Mouse (Mus musculus): ENCODE data around the gene Olfr1320.
"Not testable (repeated sequence)": the region's sequence is repeated elsewhere in the genome, so short reads cannot be mapped to it uniquely, and the experiment has no call there.

DNA sequence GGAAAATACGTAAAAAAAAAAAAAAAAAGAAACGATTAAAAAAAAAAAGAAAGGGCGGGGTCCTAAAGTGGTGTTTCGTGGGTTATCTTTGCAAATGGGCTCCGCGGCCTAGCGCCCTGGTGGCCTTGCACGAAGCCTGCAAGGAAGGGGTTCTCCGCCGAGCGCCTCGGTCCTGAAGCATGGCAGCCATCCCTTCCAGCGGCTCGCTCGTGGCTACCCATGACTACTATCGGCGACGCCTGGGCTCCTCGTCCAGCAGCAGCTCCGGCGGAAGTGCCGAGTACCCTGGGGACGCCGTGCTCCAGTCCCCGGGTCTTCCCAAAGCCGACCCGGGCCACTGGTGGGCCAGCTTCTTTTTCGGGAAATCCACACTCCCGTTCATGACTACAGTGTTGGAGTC is 11.4 kb upstream of the Olfr1320 start:
- TF ChIP-seq CTCF (IDR thresholded peaks at IDR 0.05; ENCODE audit: borderline replicate concordance, control insufficient read depth, extremely low read depth, insufficient read depth, low read length, poor library complexity); POLR2A (IDR thresholded peaks at IDR 0.05; ENCODE audit: control insufficient read depth, extremely low read depth, insufficient read depth, low read length, poor library complexity): not testable (repeated sequence)
